Mouse (Mus musculus): ENCODE data around the gene Plbd1.

GRCm38 (mm10) chr6:136629639-136630038 is 32.1 kb downstream of the Plbd1 start:
- TF ChIP-seq CTCF (IDR thresholded peaks at IDR 0.05) (no peak), EP300 (IDR thresholded peaks at IDR 0.05) (no peak)

Data from lung, postnatal 0 days (tissue).